Mouse (Mus musculus) intestine, embryonic 14.5 days (tissue): Measurements from ENCODE around the gene Rps6kl1. TPM values are rescaled to one million over a fixed set of nuclear protein-coding genes. Genes with fewer than 3 reads are reported as not detected.

Source experiments
- ATAC-seq: fragments of 200-750 bp; cut with Nextera tagmentation; replicated peaks from 2 replicates; pipeline ENCODE4 v1.8.0; 2017; ENCODE audit warnings: low read depth, moderate number of reproducible peaks, moderate TSS enrichment, moderate library complexity; ENCODE audit not compliant: low FRiP score, low TSS enrichment
- DNase-seq: peaks from one replicate; pipeline ENCODE4 v3.0.0-alpha.2; 2018; ENCODE audit warnings: low spot score
- H3K27ac ChIP-seq: fragments of 300-500 bp; sonication (generic); 2 replicates; pipeline ENCODE4 v1.5.1; 2014; ENCODE audit warnings: low read depth, mild to moderate bottlenecking, control low read depth
- H3K27me3 ChIP-seq: fragments of 300-500 bp; sonication (generic); replicated peaks from 2 replicates; pipeline ENCODE4 v1.6.1; 2014; ENCODE audit warnings: low read length, control low read depth; ENCODE audit not compliant: control insufficient read depth, insufficient read depth
- H3K36me3 ChIP-seq: fragments of 300-500 bp; sonication (generic); 2 replicates; pipeline ENCODE4 v1.6.1; 2014; ENCODE audit warnings: low read length, control low read depth; ENCODE audit not compliant: control insufficient read depth, insufficient read depth
- H3K4me1 ChIP-seq: fragments of 300-500 bp; sonication (generic); replicated peaks from 2 replicates; pipeline ENCODE4 v1.6.1; 2014; ENCODE audit warnings: low read length, control low read depth, mixed read lengths; ENCODE audit not compliant: control insufficient read depth, insufficient read depth
- H3K4me2 ChIP-seq: fragments of 300-500 bp; sonication (generic); 2 replicates; pipeline ENCODE4 v1.6.1; 2014; ENCODE audit warnings: low read length
- H3K4me3 ChIP-seq: fragments of 300-500 bp; sonication (generic); 2 replicates; pipeline ENCODE4 v1.5.1; 2014; ENCODE audit warnings: low read depth, low read length, control low read depth, mixed read lengths
- H3K9ac ChIP-seq: fragments of 300-500 bp; sonication (generic); 2 replicates; pipeline ENCODE4 v1.6.1; 2014; ENCODE audit warnings: mild to moderate bottlenecking, low read length
- H3K9me3 ChIP-seq: fragments of 300-500 bp; sonication (generic); 2 replicates; pipeline ENCODE4 v1.6.1; 2016; ENCODE audit warnings: low read length, control low read depth; ENCODE audit not compliant: control insufficient read depth
- WGBS: fragments of 180-500 bp; shearing (Covaris S2); extraction: QIAGEN DNeasy Blood & Tissue Kit; methylation state at CpG from one replicate; pipeline ENCODE4 v1.1.7; 2014; 5-methylcytosine and 5-hydroxymethylcytosine counted together
- polyA plus RNA-seq: library from polyadenylated mRNA; unstranded; fragments of >200 nt; fragmentation: Nextera tagmentation; extraction: Ambion mirVana; gene quantifications from 2 replicates; pipeline ENCODE4 v1.2.1, GENCODE M21; 2014

The Rps6kl1 gene
- polyA plus RNA-seq, 1 experiment from 2014 or later = 2.9 TPM

DNA sequence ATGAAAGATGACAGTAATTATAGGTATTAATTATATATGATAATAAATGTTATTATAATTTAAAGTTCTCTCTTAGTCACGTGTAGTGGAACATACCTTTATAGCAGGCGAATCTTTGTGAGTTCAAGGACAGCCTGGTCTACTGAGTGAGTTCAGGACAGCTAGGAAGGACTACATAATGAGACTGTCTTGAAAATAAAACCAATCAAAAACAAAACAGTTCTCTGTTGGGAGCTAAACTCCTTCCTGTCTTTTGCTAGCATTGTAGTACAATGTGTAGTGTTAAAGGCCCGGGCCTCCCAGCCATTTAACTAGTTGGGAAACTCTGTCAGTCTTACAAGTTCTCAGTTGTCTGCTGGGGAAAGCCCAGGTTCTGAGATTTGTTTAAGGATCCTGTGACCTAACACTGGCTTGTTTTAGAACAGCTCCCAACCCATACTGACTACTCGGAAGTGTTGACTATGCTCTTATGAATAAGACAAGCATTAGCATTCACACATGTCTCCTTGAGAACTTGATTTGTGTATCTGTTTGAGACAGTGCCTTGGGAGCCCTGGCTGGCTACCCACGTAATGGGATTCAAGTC lies 49.5 kb downstream of the Rps6kl1 start:
- no peaks in the 10 kb centered on the region for H3K27me3 ChIP-seq
- 80% methylated on average over 5 of the region's 5 CpGs for WGBS
- no peak overlapping the region for H3K4me2 ChIP-seq
- 0 out of 2 replicates have a peak, but pooled peaks cover 2% of the 10 kb centered on the region for H3K4me1 ChIP-seq
- H3K9ac ChIP-seq = no peak overlapping the region
- no peaks in the 10 kb centered on the region for H3K9me3 ChIP-seq
- ATAC-seq (no peak), DNase-seq (no peak)
- no peak overlapping the region for H3K4me3 ChIP-seq
- H3K27ac ChIP-seq = no peak overlapping the region
- no peaks in the 10 kb centered on the region for H3K36me3 ChIP-seq

- H3K27me3 ChIP-seq = no peaks in the 10 kb centered on the region
- DNase-seq (no peak), ATAC-seq (no peak)
- H3K4me2 ChIP-seq = no peak overlapping the region
- H3K9me3 ChIP-seq = no peaks in the 10 kb centered on the region
- H3K36me3 ChIP-seq = no peaks in the 10 kb centered on the region
- no peak overlapping the region for H3K27ac ChIP-seq
- WGBS = 57% methylated on average over 14 of the region's 14 CpGs
- no peaks in the 10 kb centered on the region for H3K4me1 ChIP-seq
- H3K9ac ChIP-seq = no peak overlapping the region
- H3K4me3 ChIP-seq = no peak overlapping the region
These were observed 50.1 kb downstream of the Rps6kl1 start for GRCm38 (mm10) chr12:85101001-85101400.

GRCm38 (mm10) chr12:85095859-85096258 lies 55.2 kb downstream of the Rps6kl1 start:
- no peak overlapping the region for H3K9ac ChIP-seq
- ATAC-seq (no peak), DNase-seq (no peak)
- 87% methylated on average over 7 of the region's 7 CpGs for WGBS
- no peaks in the 10 kb centered on the region for H3K27me3 ChIP-seq
- H3K27ac ChIP-seq = no peak overlapping the region
- no peaks in the 10 kb centered on the region for H3K36me3 ChIP-seq
- no peaks in the 10 kb centered on the region for H3K9me3 ChIP-seq
- H3K4me2 ChIP-seq = no peak overlapping the region
- H3K4me1 ChIP-seq = peaks cover 6% of the 10 kb centered on the region; the same call in 1 of the 2 replicates
- no peak overlapping the region for H3K4me3 ChIP-seq

- H3K9me3 ChIP-seq = no peaks in the 10 kb centered on the region
- H3K4me2 ChIP-seq = no peak overlapping the region
- ATAC-seq (no peak), DNase-seq (no peak)
- no peak overlapping the region for H3K4me3 ChIP-seq
- H3K4me1 ChIP-seq = peaks cover 6% of the 10 kb centered on the region; the same call in 1 of the 2 replicates
- no peak overlapping the region for H3K27ac ChIP-seq
- no peaks in the 10 kb centered on the region for H3K27me3 ChIP-seq
- 85% methylated on average over 11 of the region's 11 CpGs for WGBS
- H3K36me3 ChIP-seq = no peaks in the 10 kb centered on the region
- no peak overlapping the region for H3K9ac ChIP-seq
These were observed 55.9 kb downstream of the Rps6kl1 start for GRCm38 (mm10) chr12:85095146-85095545.

GRCm38 (mm10) chr12:85094706-85095105 lies 56.4 kb downstream of the Rps6kl1 start:
- no peak for DNase-seq
- WGBS = 78% methylated on average over 10 of the region's 10 CpGs
- no peak overlapping the region for H3K27ac ChIP-seq

DNA sequence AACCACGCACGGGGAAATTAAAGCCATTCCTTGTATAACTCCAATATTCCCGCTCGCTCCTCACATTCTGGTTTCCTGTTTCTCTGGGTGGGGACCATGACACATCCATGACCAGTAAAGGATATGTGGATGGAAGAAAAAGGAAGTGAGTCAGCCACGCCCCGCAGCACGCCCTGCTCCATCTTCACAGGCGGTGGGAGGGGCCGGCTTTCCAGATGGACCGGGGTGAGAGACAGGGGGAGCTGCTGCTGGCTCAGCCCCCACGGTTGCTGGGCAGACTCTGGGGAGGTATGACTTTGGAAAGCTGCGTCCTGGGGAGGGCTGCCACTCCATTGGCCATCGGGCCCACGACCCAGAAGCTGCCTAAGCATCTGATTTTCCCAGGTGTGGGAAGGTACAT lies 57.1 kb downstream of the Rps6kl1 start:
- Histone ChIP-seq H3K9ac (no peak overlapping the region), H3K4me2 (no peak overlapping the region)
- no peak for DNase-seq

More at GRCm38 (mm10) chr12:85094706-85095105, 56.4 kb downstream of the Rps6kl1 start:
- Histone ChIP-seq H3K27me3 (no peaks in the 10 kb centered on the region), H3K9me3 (no peaks in the 10 kb centered on the region), H3K4me2 (no peak overlapping the region), H3K36me3 (no peaks in the 10 kb centered on the region), H3K9ac (no peak overlapping the region), H3K4me1 (peaks cover 6% of the 10 kb centered on the region; the same call in 1 of the 2 replicates), H3K4me3 (no peak overlapping the region)
- no peak for ATAC-seq

DNA sequence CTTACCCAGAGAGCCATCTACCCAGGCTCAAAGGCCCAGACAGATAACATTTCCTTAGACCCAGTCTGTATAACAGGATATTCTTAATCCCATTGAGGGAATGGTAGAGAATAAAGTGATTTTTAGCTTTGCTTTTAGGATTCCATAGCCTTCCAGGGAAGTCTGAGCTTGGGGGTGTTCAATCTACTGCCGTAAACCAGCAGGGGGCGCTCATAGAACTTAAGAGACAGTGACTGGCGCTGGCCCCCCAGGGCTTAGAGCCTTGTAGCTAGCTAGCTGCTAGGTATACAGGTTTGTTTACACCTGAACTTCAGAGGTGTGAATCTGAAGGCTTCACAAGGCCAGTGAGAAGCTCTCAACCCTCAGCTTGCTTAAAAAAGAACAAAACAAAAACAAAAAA lies 58.9 kb downstream of the Rps6kl1 start:
- peaks cover 19% of the 10 kb centered on the region for H3K36me3 ChIP-seq
- no peak overlapping the region for H3K9ac ChIP-seq
- no peak overlapping the region for H3K27ac ChIP-seq
- DNase-seq (peak; percentile 70), ATAC-seq (no peak)
- H3K4me2 ChIP-seq = no peak overlapping the region
- 7% methylated on average over 3 of the region's 3 CpGs for WGBS
- H3K27me3 ChIP-seq = no peaks in the 10 kb centered on the region
- H3K4me3 ChIP-seq = no peak overlapping the region
- H3K4me1 ChIP-seq = peaks cover 6% of the 10 kb centered on the region; the same call in 1 of the 2 replicates
- H3K9me3 ChIP-seq = no peaks in the 10 kb centered on the region

More for the DNA sequence above, 57.1 kb downstream of the Rps6kl1 start:
- Histone ChIP-seq H3K4me1 (peaks cover 6% of the 10 kb centered on the region; the same call in 1 of the 2 replicates), H3K36me3 (0 out of 2 replicates have a peak, but pooled peaks cover 3% of the 10 kb centered on the region), H3K27ac (no peak overlapping the region), H3K4me3 (no peak overlapping the region), H3K9me3 (no peaks in the 10 kb centered on the region), H3K27me3 (no peaks in the 10 kb centered on the region)
- 23% methylated on average over 14 of the region's 14 CpGs for WGBS
- ATAC-seq = peak; percentile 48; the same call in 1 of the 2 replicates

DNA sequence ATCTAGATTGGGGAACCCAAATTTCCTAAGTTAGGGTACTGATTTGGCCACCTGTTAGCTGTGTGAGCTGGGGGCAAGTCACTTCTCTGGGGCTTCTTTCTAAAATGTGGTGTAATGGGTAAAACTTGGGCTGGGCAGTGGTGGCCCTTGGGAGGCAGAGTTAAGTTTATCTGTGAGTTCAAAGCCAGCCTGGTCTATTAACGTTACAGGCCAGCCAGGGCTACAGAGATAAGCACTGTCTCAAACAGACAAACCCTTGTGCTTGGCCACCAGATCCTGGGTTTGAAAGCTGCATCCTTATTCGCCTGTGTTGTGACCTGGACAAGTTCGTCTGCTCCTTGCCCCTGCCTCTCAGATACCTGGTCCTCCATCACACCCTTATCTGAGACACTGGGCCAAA lies 59.9 kb downstream of the Rps6kl1 start:
- Histone ChIP-seq H3K27me3 (no peaks in the 10 kb centered on the region), H3K9ac (no peak overlapping the region), H3K36me3 (peaks cover 26% of the 10 kb centered on the region), H3K27ac (no peak overlapping the region), H3K9me3 (no peaks in the 10 kb centered on the region), H3K4me2 (no peak overlapping the region), H3K4me3 (no peak overlapping the region), H3K4me1 (peaks cover 6% of the 10 kb centered on the region; the same call in 1 of the 2 replicates)
- DNase-seq (no peak), ATAC-seq (no peak)
- 74% methylated on average over 3 of the region's 3 CpGs for WGBS

DNA sequence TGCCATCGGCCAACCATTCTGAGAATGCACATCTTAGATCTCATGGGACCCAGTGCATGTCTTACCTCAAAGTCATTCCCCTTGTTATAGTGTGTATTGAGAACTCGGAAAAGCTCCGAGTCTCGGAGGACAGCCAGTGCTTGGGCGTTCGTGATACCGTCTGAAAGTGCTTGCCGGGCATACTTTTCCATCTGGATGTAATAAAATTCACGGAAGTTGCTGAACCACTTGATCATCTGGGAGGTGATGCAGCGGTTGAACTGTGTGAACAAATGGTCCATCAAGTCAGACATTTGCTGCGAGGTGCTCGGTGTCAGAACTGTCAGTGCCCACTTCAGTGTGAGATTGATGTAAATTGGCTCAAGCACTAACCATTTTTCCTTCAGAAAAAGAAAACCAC lies 63.2 kb downstream of the Rps6kl1 start:
- DNase-seq (no peak), ATAC-seq (no peak)
- Histone ChIP-seq H3K4me2 (no peak overlapping the region), H3K36me3 (peaks cover 26% of the 10 kb centered on the region), H3K4me3 (no peak overlapping the region), H3K4me1 (no peaks in the 10 kb centered on the region), H3K27me3 (no peaks in the 10 kb centered on the region), H3K27ac (no peak overlapping the region), H3K9me3 (no peaks in the 10 kb centered on the region), H3K9ac (no peak overlapping the region)
- WGBS = 90% methylated on average over 12 of the region's 12 CpGs
